Mouse (Mus musculus) bone marrow macrophage, adult 2 months (primary cell): ENCODE results near the gene Supt3.

Source experiments
- CTCF ChIP-seq: IDR thresholded peaks from 2 replicates; pipeline ENCODE4 v1.5.1; 2012; ENCODE audit warnings: low read depth, mild to moderate bottlenecking, low read length, moderate library complexity
- POLR2A ChIP-seq: IDR thresholded peaks from 2 replicates; pipeline ENCODE4 v1.6.1; 2012; ENCODE audit warnings: mild to moderate bottlenecking, low read depth, low read length, borderline replicate concordance

DNA sequence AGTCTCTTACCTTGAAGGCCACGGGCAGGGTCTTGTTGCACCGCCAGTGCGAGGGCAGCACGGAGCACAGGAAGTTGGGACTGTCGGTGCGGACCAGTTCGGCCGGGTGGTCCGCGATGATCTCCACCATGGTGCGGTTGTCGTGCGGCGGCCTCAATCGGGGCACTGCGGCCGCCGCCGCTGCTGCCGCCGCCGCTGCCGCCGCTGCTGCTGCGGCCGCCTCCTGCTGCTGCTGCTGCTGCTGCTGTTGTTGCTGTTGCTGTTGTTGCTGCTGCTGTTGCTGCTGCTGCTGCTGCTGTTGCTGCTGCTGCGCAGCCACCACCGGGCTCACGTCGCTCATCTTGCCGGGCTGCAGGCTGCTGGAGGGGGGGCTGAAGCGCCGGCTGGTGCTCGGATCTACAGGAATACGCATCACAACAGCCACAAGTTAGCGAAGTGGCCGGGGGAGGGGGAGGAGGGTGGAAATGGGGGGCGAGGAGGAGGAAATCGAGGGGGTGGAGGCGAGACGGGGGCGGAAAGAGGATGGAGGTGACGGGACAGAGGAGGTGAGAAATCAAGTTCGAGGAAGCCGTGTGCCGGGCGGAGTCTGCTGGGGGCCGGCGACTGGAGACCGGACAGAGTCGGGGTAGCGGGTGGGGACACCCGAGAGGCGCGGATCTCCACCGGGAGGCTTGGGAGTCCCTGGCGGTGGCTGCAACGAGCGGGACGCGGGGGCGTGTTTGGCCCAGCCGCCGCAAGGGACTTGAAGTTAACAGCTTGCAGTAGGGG, 41.5 kb upstream of the Supt3 start:
- TF ChIP-seq CTCF (no peak), POLR2A (no peak)
